Mouse (Mus musculus) kidney, embryonic 14.5 days (tissue): ENCODE measurements at regions not wholly inside any gene's neighbourhood (a gene's known extent, or its start where the extent isn't known, plus 50 kb on each side); places are given as distances from the start of the nearest gene placed in this dataset.
A peak's percentile ranks its signal among the peaks of the same experiment; 100 is the strongest.

Source experiments
- ATAC-seq: fragments of 200-750 bp; cut with Nextera tagmentation; 2 replicates; pipeline ENCODE4 v1.8.0; 2017; ENCODE audit warnings: moderate number of reproducible peaks, mild to moderate bottlenecking, moderate TSS enrichment, moderate library complexity; ENCODE audit not compliant: low FRiP score, low TSS enrichment
- H3K27ac ChIP-seq: fragments of 300-500 bp; sonication (generic); 2 replicates; pipeline ENCODE4 v1.5.1; 2014; ENCODE audit warnings: low read depth, mild to moderate bottlenecking, low read length, moderate library complexity, mixed read lengths
- H3K27me3 ChIP-seq: fragments of 300-500 bp; sonication (generic); 2 replicates; pipeline ENCODE4 v1.6.1; 2014; ENCODE audit warnings: mild to moderate bottlenecking, low read length; ENCODE audit not compliant: control insufficient read depth, insufficient read depth
- H3K36me3 ChIP-seq: fragments of 300-500 bp; sonication (generic); 2 replicates; pipeline ENCODE4 v1.6.1; 2014; ENCODE audit warnings: low read length, mixed read lengths; ENCODE audit not compliant: control insufficient read depth, insufficient read depth
- H3K4me1 ChIP-seq: fragments of 300-500 bp; sonication (generic); 2 replicates; pipeline ENCODE4 v1.6.1; 2014; ENCODE audit warnings: low read length, mixed read lengths; ENCODE audit not compliant: control insufficient read depth, insufficient read depth
- H3K4me2 ChIP-seq: fragments of 300-500 bp; sonication (generic); replicated peaks from 2 replicates; pipeline ENCODE4 v1.6.1; 2014; ENCODE audit warnings: low read depth, mild to moderate bottlenecking, low read length
- H3K4me3 ChIP-seq: fragments of 300-500 bp; sonication (generic); 2 replicates; pipeline ENCODE4 v1.5.1; 2014; ENCODE audit warnings: mild to moderate bottlenecking, low read length
- H3K9ac ChIP-seq: fragments of 300-500 bp; sonication (generic); 2 replicates; pipeline ENCODE4 v1.6.1; 2014; ENCODE audit warnings: low read depth, mild to moderate bottlenecking, low read length, moderate library complexity
- H3K9me3 ChIP-seq: fragments of 300-500 bp; sonication (generic); 2 replicates; pipeline ENCODE4 v1.6.1; 2016; ENCODE audit warnings: low read length; ENCODE audit not compliant: control insufficient read depth
- WGBS: fragments of 180-500 bp; shearing (Covaris S2); extraction: QIAGEN DNeasy Blood & Tissue Kit; methylation state at CpG from one replicate; pipeline ENCODE4 v1.1.7; 2014; 5-methylcytosine and 5-hydroxymethylcytosine counted together

GRCm38 (mm10) chr2:161362325-161362724 lies 253.4 kb upstream of the Chd6 start:
- Histone ChIP-seq H3K27ac (no peak overlapping the region), H3K27me3 (no peaks in the 10 kb centered on the region), H3K9ac (no peak overlapping the region), H3K4me2 (no peak overlapping the region), H3K36me3 (no peaks in the 10 kb centered on the region), H3K4me1 (no peaks in the 10 kb centered on the region), H3K9me3 (no peaks in the 10 kb centered on the region), H3K4me3 (no peak overlapping the region)
- no peak for ATAC-seq
- WGBS = 80% methylated on average over 3 of the region's 3 CpGs

DNA sequence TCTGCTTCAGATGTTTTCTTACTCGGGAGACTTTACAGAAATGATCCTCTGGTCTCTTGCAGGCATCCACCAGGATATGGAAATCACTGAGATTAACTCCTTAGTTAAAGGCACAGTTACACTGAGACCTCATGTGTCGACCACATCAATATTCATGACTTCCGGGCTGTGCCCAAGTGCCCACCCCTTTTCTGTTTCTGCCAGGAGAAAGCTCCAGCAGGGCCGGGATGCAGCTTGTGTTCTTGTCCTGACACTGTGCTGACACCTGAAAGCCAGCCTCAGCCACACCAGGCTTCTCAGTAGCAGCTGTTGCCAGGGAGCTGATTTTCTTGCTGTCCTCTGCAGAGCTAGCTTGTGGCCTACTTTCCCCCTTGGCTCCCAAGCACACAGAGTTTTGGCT lies 240.2 kb upstream of the Chd6 start:
- H3K4me3 ChIP-seq = no peak overlapping the region
- no peak overlapping the region for H3K4me2 ChIP-seq
- no peak for ATAC-seq
- H3K9ac ChIP-seq = no peak overlapping the region
- H3K9me3 ChIP-seq = no peaks in the 10 kb centered on the region
- 37% methylated on average over 4 of the region's 4 CpGs for WGBS
- no peaks in the 10 kb centered on the region for H3K36me3 ChIP-seq
- H3K27me3 ChIP-seq = no peaks in the 10 kb centered on the region
- no peaks in the 10 kb centered on the region for H3K4me1 ChIP-seq
- H3K27ac ChIP-seq = no peak overlapping the region

GRCm38 (mm10) chr2:161344018-161344417 lies 235.1 kb upstream of the Chd6 start:
- 74% methylated on average over 2 of the region's 2 CpGs for WGBS
- H3K27me3 ChIP-seq = no peaks in the 10 kb centered on the region
- H3K27ac ChIP-seq = no peak overlapping the region
- H3K4me2 ChIP-seq = no peak overlapping the region
- ATAC-seq = no peak
- no peak overlapping the region for H3K9ac ChIP-seq
- H3K4me3 ChIP-seq = no peak overlapping the region
- H3K36me3 ChIP-seq = no peaks in the 10 kb centered on the region
- no peaks in the 10 kb centered on the region for H3K9me3 ChIP-seq
- H3K4me1 ChIP-seq = 0 out of 2 replicates have a peak, but pooled peaks cover 6% of the 10 kb centered on the region

- ATAC-seq = no peak
- H3K27me3 ChIP-seq = no peaks in the 10 kb centered on the region
- H3K36me3 ChIP-seq = no peaks in the 10 kb centered on the region
- H3K9ac ChIP-seq = no peak overlapping the region
- H3K4me3 ChIP-seq = no peak overlapping the region
- H3K9me3 ChIP-seq = no peaks in the 10 kb centered on the region
- no peak overlapping the region for H3K4me2 ChIP-seq
- 82% methylated on average over 2 of the region's 2 CpGs for WGBS
- no peak overlapping the region for H3K27ac ChIP-seq
- 0 out of 2 replicates have a peak, but pooled peaks cover 6% of the 10 kb centered on the region for H3K4me1 ChIP-seq
Observed at GRCm38 (mm10) chr2:161342648-161343047, 233.8 kb upstream of the Chd6 start.

- peak; percentile 91 for ATAC-seq
- H3K9me3 ChIP-seq = no peaks in the 10 kb centered on the region
- H3K36me3 ChIP-seq = no peaks in the 10 kb centered on the region
- no peak overlapping the region for H3K9ac ChIP-seq
- H3K4me2 ChIP-seq = peak overlapping the region; percentile 31; the same call in 1 of the 2 replicates
- no peak overlapping the region for H3K27ac ChIP-seq
- peak overlapping the region; percentile 13; the same call in 1 of the 2 replicates for H3K4me3 ChIP-seq
- 0 out of 2 replicates have a peak, but pooled peaks cover 6% of the 10 kb centered on the region for H3K4me1 ChIP-seq
- no peaks in the 10 kb centered on the region for H3K27me3 ChIP-seq
- WGBS = 2% methylated on average over 11 of the region's 11 CpGs
Observed at GRCm38 (mm10) chr2:161341368-161341891, 232.6 kb upstream of the Chd6 start.

- Histone ChIP-seq H3K36me3 (no peaks in the 10 kb centered on the region), H3K27ac (no peak overlapping the region), H3K4me3 (no peak overlapping the region), H3K9ac (no peak overlapping the region), H3K27me3 (no peaks in the 10 kb centered on the region), H3K4me2 (no peak overlapping the region), H3K4me1 (0 out of 2 replicates have a peak, but pooled peaks cover 6% of the 10 kb centered on the region), H3K9me3 (no peaks in the 10 kb centered on the region)
- no peak for ATAC-seq
- 85% methylated on average over 9 of the region's 9 CpGs for WGBS
Observed at GRCm38 (mm10) chr2:161340291-161340690, 231.4 kb upstream of the Chd6 start.

GRCm38 (mm10) chr2:161339327-161340001 lies 230.6 kb upstream of the Chd6 start:
- Histone ChIP-seq H3K27ac (no peak overlapping the region), H3K9ac (no peak overlapping the region), H3K4me2 (no peak overlapping the region), H3K4me1 (0 out of 2 replicates have a peak, but pooled peaks cover 6% of the 10 kb centered on the region), H3K4me3 (no peak overlapping the region), H3K27me3 (no peaks in the 10 kb centered on the region), H3K36me3 (no peaks in the 10 kb centered on the region), H3K9me3 (no peaks in the 10 kb centered on the region)
- WGBS = 23% methylated on average over 14 of the region's 14 CpGs
- ATAC-seq = no peak

GRCm38 (mm10) chr2:161338953-161339326 lies 230.1 kb upstream of the Chd6 start:
- no peaks in the 10 kb centered on the region for H3K36me3 ChIP-seq
- H3K9ac ChIP-seq = no peak overlapping the region
- H3K4me3 ChIP-seq = no peak overlapping the region
- H3K27ac ChIP-seq = no peak overlapping the region
- 18% methylated on average over 3 of the region's 3 CpGs for WGBS
- no peaks in the 10 kb centered on the region for H3K9me3 ChIP-seq
- no peak overlapping the region for H3K4me2 ChIP-seq
- 0 out of 2 replicates have a peak, but pooled peaks cover 6% of the 10 kb centered on the region for H3K4me1 ChIP-seq
- no peak for ATAC-seq
- no peaks in the 10 kb centered on the region for H3K27me3 ChIP-seq

GRCm38 (mm10) chr2:161332653-161333052 lies 223.8 kb upstream of the Chd6 start:
- no peak overlapping the region for H3K9ac ChIP-seq
- peak; percentile 35; the same call in 1 of the 2 replicates for ATAC-seq

More at GRCm38 (mm10) chr2:161332653-161333052, 223.8 kb upstream of the Chd6 start:
- Histone ChIP-seq H3K27ac (no peak overlapping the region), H3K9me3 (no peaks in the 10 kb centered on the region), H3K27me3 (no peaks in the 10 kb centered on the region), H3K36me3 (no peaks in the 10 kb centered on the region), H3K4me2 (no peak overlapping the region), H3K4me3 (no peak overlapping the region), H3K4me1 (no peaks in the 10 kb centered on the region)
- 37% methylated on average over 2 of the region's 2 CpGs for WGBS
